Mouse (Mus musculus) erythroblast, embryonic 14.5 days (primary cell): ENCODE results near the gene Dnajc5.

Source experiments
- GATA1 ChIP-seq: IDR thresholded peaks from 2 replicates; pipeline ENCODE4 v1.6.1; 2012; ENCODE audit warnings: low read length, inconsistent platforms, mixed read lengths
- TAL1 ChIP-seq: IDR thresholded peaks from 3 replicates; pipeline ENCODE4 v1.6.1; 2012; ENCODE audit warnings: low read length, inconsistent platforms, mixed read lengths

DNA sequence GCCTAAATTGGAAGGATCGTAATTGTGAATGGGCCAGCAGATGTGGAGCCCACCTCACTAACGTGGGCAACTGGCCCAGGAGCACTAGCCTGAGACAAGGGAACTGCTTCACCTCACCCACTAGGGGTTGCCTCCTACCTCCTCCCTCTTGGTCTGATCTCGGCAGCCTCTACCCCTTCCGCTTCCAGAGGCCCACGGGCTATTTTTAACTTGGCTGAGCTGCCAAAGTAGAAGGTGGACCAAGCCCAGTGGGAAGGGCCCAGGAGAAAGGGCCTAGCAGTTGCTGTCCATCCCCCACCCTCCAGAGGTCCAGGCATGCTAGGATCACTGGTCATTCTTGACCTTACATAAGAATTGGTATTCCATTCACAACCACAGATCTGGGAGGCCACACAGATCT is 49.0 kb upstream of the Dnajc5 start:
- TF ChIP-seq GATA1 (no peak), TAL1 (no peak)
